Mouse (Mus musculus) cortical plate, adult 2 months (tissue): ENCODE measurements around the gene Pdss2.

ENCODE experiments used
- CTCF ChIP-seq: fragments of 200-500 bp; IDR thresholded peaks from 2 replicates; pipeline ENCODE4 v1.5.1; 2011; ENCODE audit warnings: mild to moderate bottlenecking, control low read depth, low read length; ENCODE audit not compliant: insufficient read depth; ENCODE audit errors: extremely low read depth
- POLR2A ChIP-seq: fragments of 200-500 bp; IDR thresholded peaks from 2 replicates; pipeline ENCODE4 v1.6.1; 2011; ENCODE audit warnings: mild to moderate bottlenecking, low read length, control low read depth; ENCODE audit not compliant: insufficient read depth; ENCODE audit errors: extremely low read depth

- TF ChIP-seq CTCF (no peak), POLR2A (no peak)
Measured at GRCm38 (mm10) chr10:43382660-43383059, 161.4 kb downstream of the Pdss2 start.
